Mouse (Mus musculus): ENCODE measurements around the gene Smim24.

The Smim24 gene

GRCm38 (mm10) chr10:81392270-81392669, 581 bp upstream of the Smim24 start:
- no peak for DNase-seq

GRCm38 (mm10) chr10:81393456-81394063, 709 bp downstream of the Smim24 start:
- peak; percentile 47 for DNase-seq

- DNase-seq = peak; percentile 85
Observed at GRCm38 (mm10) chr10:81395127-81395526, 2.3 kb downstream of the Smim24 start.

- DNase-seq = no peak
Observed at GRCm38 (mm10) chr10:81395865-81396264, 3.0 kb downstream of the Smim24 start.

- no peak for DNase-seq
Observed at GRCm38 (mm10) chr10:81396749-81397148, 3.9 kb downstream of the Smim24 start.

- peak; percentile 74 for DNase-seq
Observed at GRCm38 (mm10) chr10:81399296-81399695, 6.4 kb downstream of the Smim24 start.

GRCm38 (mm10) chr10:81399798-81400308, 7.0 kb downstream of the Smim24 start:
- DNase-seq = no peak

GRCm38 (mm10) chr10:81400371-81401204, 7.7 kb downstream of the Smim24 start:
- no peak for DNase-seq

GRCm38 (mm10) chr10:81401205-81401520, 8.3 kb downstream of the Smim24 start:
- DNase-seq = no peak

- DNase-seq = peak; percentile 88
Observed at GRCm38 (mm10) chr10:81401521-81402226, 8.8 kb downstream of the Smim24 start.

- DNase-seq = no peak
Observed at GRCm38 (mm10) chr10:81402227-81402765, 9.4 kb downstream of the Smim24 start.

- no peak for DNase-seq
Observed at GRCm38 (mm10) chr10:81403511-81403910, 10.7 kb downstream of the Smim24 start.

- no peak for DNase-seq
Observed at GRCm38 (mm10) chr10:81404082-81404481, 11.2 kb downstream of the Smim24 start.

GRCm38 (mm10) chr10:81404720-81405119, 11.9 kb downstream of the Smim24 start:
- DNase-seq = no peak

GRCm38 (mm10) chr10:81405588-81406201, 12.8 kb downstream of the Smim24 start:
- DNase-seq = no peak

GRCm38 (mm10) chr10:81406504-81407440, 13.9 kb downstream of the Smim24 start:
- DNase-seq = peak; percentile 88

GRCm38 (mm10) chr10:81407539-81408423, 14.9 kb downstream of the Smim24 start:
- DNase-seq = peak; percentile 87

- DNase-seq = no peak
Observed at GRCm38 (mm10) chr10:81408424-81408729, 15.5 kb downstream of the Smim24 start.

GRCm38 (mm10) chr10:81408871-81409291, 16.0 kb downstream of the Smim24 start:
- DNase-seq = peak; percentile 86

GRCm38 (mm10) chr10:81409330-81409729, 16.5 kb downstream of the Smim24 start:
- no peak for DNase-seq

GRCm38 (mm10) chr10:81410350-81410749, 17.5 kb downstream of the Smim24 start:
- DNase-seq = no peak

All from retina, postnatal 1 day (tissue).